Mouse (Mus musculus) limb, embryonic 15.5 days (tissue): Measurements from ENCODE around the gene 4930432K21Rik. TPM values are rescaled to one million over a fixed set of nuclear protein-coding genes. Genes with fewer than 3 reads are reported as not detected.

Experiments used
- ATAC-seq: fragments of 200-750 bp; cut with Nextera tagmentation; 2 replicates; pipeline ENCODE4 v1.8.0; 2017; ENCODE audit warnings: low read depth, moderate TSS enrichment; ENCODE audit not compliant: insufficient number of reproducible peaks, low FRiP score, low TSS enrichment
- H3K27ac ChIP-seq: fragments of 300-500 bp; sonication (generic); 2 replicates; pipeline ENCODE4 v1.5.1; 2015; ENCODE audit warnings: moderate library complexity, mild to moderate bottlenecking, inconsistent platforms
- H3K27me3 ChIP-seq: fragments of 300-500 bp; sonication (generic); 2 replicates; pipeline ENCODE4 v1.6.1; 2015; ENCODE audit warnings: inconsistent platforms
- H3K36me3 ChIP-seq: fragments of 300-500 bp; sonication (generic); 2 replicates; pipeline ENCODE4 v1.6.1; 2015; ENCODE audit warnings: inconsistent platforms
- H3K4me1 ChIP-seq: fragments of 300-500 bp; sonication (generic); 2 replicates; pipeline ENCODE4 v1.6.1; 2015; ENCODE audit warnings: inconsistent platforms
- H3K4me2 ChIP-seq: fragments of 300-500 bp; sonication (generic); 2 replicates; pipeline ENCODE4 v1.6.1; 2015; ENCODE audit warnings: mild to moderate bottlenecking, inconsistent platforms
- H3K4me3 ChIP-seq: fragments of 300-500 bp; sonication (generic); 2 replicates; pipeline ENCODE4 v1.5.1; 2015; ENCODE audit warnings: mild to moderate bottlenecking, inconsistent platforms
- H3K9ac ChIP-seq: fragments of 300-500 bp; sonication (generic); 2 replicates; pipeline ENCODE4 v1.6.1; 2015; ENCODE audit warnings: inconsistent platforms
- H3K9me3 ChIP-seq: fragments of 300-500 bp; sonication (generic); 2 replicates; pipeline ENCODE4 v1.6.1; 2016; ENCODE audit warnings: inconsistent platforms
- WGBS: fragments of 180-500 bp; shearing (Covaris S2); methylation state at CpG from one replicate; pipeline ENCODE4 v1.1.7; 2015; 5-methylcytosine and 5-hydroxymethylcytosine counted together
- microRNA counts: library from miRNA; unstranded; fragments of <30 nt; microRNA quantifications from one replicate; lab custom pipeline; 2016
- microRNA-seq: library from miRNA; unstranded; fragments of <30 nt; microRNA quantifications from one replicate; pipeline ENCODE4, GENCODE M21; 2016
- polyA plus RNA-seq: library from polyadenylated mRNA; unstranded; fragments of >200 nt; fragmentation: Nextera tagmentation; extraction: Ambion mirVana; gene quantifications from 2 replicates; pipeline ENCODE4 v1.2.1, GENCODE M21; 2015

4930432K21Rik gene
- polyA plus RNA-seq, 1 experiment from 2014 or later = 1.1 TPM

DNA sequence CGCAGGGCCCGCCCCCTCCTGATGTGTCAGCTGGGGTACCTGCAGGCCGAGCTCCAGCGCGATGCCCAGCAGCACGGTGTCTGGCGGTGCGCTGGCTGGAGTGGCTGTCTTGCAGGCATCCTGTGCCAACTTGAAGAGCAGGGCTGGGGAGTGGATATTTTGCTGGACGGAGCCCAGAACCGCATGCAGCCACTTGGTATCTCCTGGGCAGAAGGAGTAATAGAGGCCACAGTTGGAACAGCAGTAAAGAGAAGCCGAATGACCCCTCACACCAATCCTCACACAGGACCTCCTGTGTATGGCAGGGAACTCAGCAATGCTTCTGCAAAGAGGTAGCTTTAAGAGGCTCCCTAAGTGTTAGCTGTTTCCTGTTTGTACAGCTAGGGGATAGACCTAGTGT, 69.4 kb downstream of the 4930432K21Rik start:
- Histone ChIP-seq H3K27ac (no peak overlapping the region), H3K9ac (no peak overlapping the region), H3K9me3 (no peaks in the 10 kb centered on the region), H3K4me3 (no peak overlapping the region), H3K4me1 (no peaks in the 10 kb centered on the region), H3K27me3 (no peaks in the 10 kb centered on the region), H3K4me2 (no peak overlapping the region), H3K36me3 (peaks cover 96% of the 10 kb centered on the region)
- no peak for ATAC-seq
- 93% methylated on average over 11 of the region's 11 CpGs for WGBS

GRCm38 (mm10) chr8:84218143-84218542, 70.3 kb downstream of the 4930432K21Rik start:
- Histone ChIP-seq H3K9ac (no peak overlapping the region), H3K27me3 (no peaks in the 10 kb centered on the region), H3K4me2 (no peak overlapping the region), H3K27ac (no peak overlapping the region), H3K36me3 (peaks cover 96% of the 10 kb centered on the region), H3K4me3 (no peak overlapping the region), H3K9me3 (no peaks in the 10 kb centered on the region), H3K4me1 (no peaks in the 10 kb centered on the region)
- 93% methylated on average over 5 of the region's 5 CpGs for WGBS
- ATAC-seq = no peak

- H3K4me3 ChIP-seq = no peak overlapping the region
- peaks cover 97% of the 10 kb centered on the region for H3K36me3 ChIP-seq
- no peaks in the 10 kb centered on the region for H3K4me1 ChIP-seq
- no peak for ATAC-seq
- no peak overlapping the region for H3K9ac ChIP-seq
- H3K27me3 ChIP-seq = no peaks in the 10 kb centered on the region
- no peak overlapping the region for H3K4me2 ChIP-seq
- no peaks in the 10 kb centered on the region for H3K9me3 ChIP-seq
- WGBS = 88% methylated on average over 7 of the region's 7 CpGs
- H3K27ac ChIP-seq = no peak overlapping the region
Observed at GRCm38 (mm10) chr8:84220105-84220504, 72.3 kb downstream of the 4930432K21Rik start.

MicroRNAs encoded within 50 kb of the gene (microRNA counts, 519-probe panel; counts per million panel counts)
- microRNA mmu-miR-181c (lab: Ali Mortazavi, UCI) (2,767 counts per million, percentile 61 among the panel's probes with 10 or more counts), microRNA mmu-miR-23a (lab: Ali Mortazavi, UCI) (4,054 counts per million, percentile 92 among the panel's probes with 10 or more counts), microRNA mmu-miR-27a (lab: Ali Mortazavi, UCI) (4,169 counts per million, percentile 93 among the panel's probes with 10 or more counts)

Small RNAs within 50 kb of the gene (microRNA-seq; reads per million reads assigned to microRNA genes)
- gene Gm25110 (not detected), gene Mir181c (5,275 reads per million, percentile 91 among the genes with 10 or more reads in this experiment), gene Mir181d (3,747 reads per million, percentile 86 among the genes with 10 or more reads in this experiment), gene Mir23a (27,813 reads per million, percentile 97 among the genes with 10 or more reads in this experiment), gene Mir24-2 (not detected), gene Mir27a (439 reads per million, percentile 66 among the genes with 10 or more reads in this experiment), gene Mir3074-2 (not detected)

Other genes with a start within 250 kb of the 4930432K21Rik start
- 17.2 and 23.5 TPM in 2 replicates for gene Adgrl1, start 247.9 kb upstream of the 4930432K21Rik start, polyA plus RNA-seq
- 0.35 and 0.37 TPM in 2 replicates for gene Gm10644, start 192.8 kb upstream of the 4930432K21Rik start, polyA plus RNA-seq
- 55.8 and 62.5 TPM in 2 replicates for gene Asf1b, start 192.5 kb upstream of the 4930432K21Rik start, polyA plus RNA-seq
- 171 and 227 TPM in 2 replicates for gene Prkaca, start 175.0 kb upstream of the 4930432K21Rik start, polyA plus RNA-seq
- 8.8 and 10.6 TPM in 2 replicates for gene Samd1, start 150.4 kb upstream of the 4930432K21Rik start, polyA plus RNA-seq
- gene 1700067K01Rik, start 146.5 kb upstream of the 4930432K21Rik start, polyA plus RNA-seq = 0.58 and 1.00 TPM in 2 replicates
- gene 2210011C24Rik, start 135.9 kb upstream of the 4930432K21Rik start, polyA plus RNA-seq = 0.27 and 0.71 TPM in 2 replicates
- 5.4 and 5.5 TPM in 2 replicates for gene Palm3, start 126.6 kb upstream of the 4930432K21Rik start, polyA plus RNA-seq
- gene Il27ra, start 105.4 kb upstream of the 4930432K21Rik start, polyA plus RNA-seq = 1.7 and 2.2 TPM in 2 replicates
- gene Rln3, start 103.0 kb upstream of the 4930432K21Rik start, polyA plus RNA-seq = not detected in 2 replicates
- gene Gm10643, start 82.9 kb upstream of the 4930432K21Rik start, polyA plus RNA-seq = 1.0 and 1.4 TPM in 2 replicates
- gene Rfx1, start 81.2 kb upstream of the 4930432K21Rik start, polyA plus RNA-seq = 8.0 and 8.5 TPM in 2 replicates
- gene Dcaf15, start 43.3 kb upstream of the 4930432K21Rik start, polyA plus RNA-seq = 6.8 and 8.7 TPM in 2 replicates
- gene Podnl1, start 22.0 kb upstream of the 4930432K21Rik start, polyA plus RNA-seq = 2.0 and 2.2 TPM in 2 replicates
- 28.5 and 29.2 TPM in 2 replicates for gene Cc2d1a, start 89 bp upstream of the 4930432K21Rik start, polyA plus RNA-seq
- 1.8 and 3.0 TPM in 2 replicates for gene Nanos3, start 37.2 kb downstream of the 4930432K21Rik start, polyA plus RNA-seq
- 13.5 and 15.1 TPM in 2 replicates for gene Zswim4, start 89.0 kb downstream of the 4930432K21Rik start, polyA plus RNA-seq
- 309 and 325 TPM in 2 replicates for gene D8Ertd738e, start 101.7 kb downstream of the 4930432K21Rik start, polyA plus RNA-seq
- gene Mri1, start 109.3 kb downstream of the 4930432K21Rik start, polyA plus RNA-seq = 62.0 and 65.5 TPM in 2 replicates
- 18.8 and 20.6 TPM in 2 replicates for gene Ccdc130, start 122.4 kb downstream of the 4930432K21Rik start, polyA plus RNA-seq
- gene Cacna1a, start 240.4 kb downstream of the 4930432K21Rik start, polyA plus RNA-seq = 3.3 and 5.2 TPM in 2 replicates